Mouse (Mus musculus) G1E (cell line): Measurements from ENCODE around the gene Capg. TPM values are rescaled to one million over a fixed set of nuclear protein-coding genes. Genes with fewer than 3 reads are reported as not detected.

Source experiments
- ATAC-seq: 2 replicates; pipeline ENCODE4 v1.8.0; 2016; ENCODE audit warnings: mild to moderate bottlenecking; ENCODE audit not compliant: insufficient number of reproducible peaks, poor library complexity, low FRiP score, severe bottlenecking; ENCODE audit errors: extremely low read depth
- DNase-seq: peaks from one replicate; pipeline ENCODE4 v3.0.0; 2012; ENCODE audit warnings: low spot score
- H3K27me3 ChIP-seq: 2 replicates; pipeline ENCODE4 v1.6.1; 2012; ENCODE audit warnings: mild to moderate bottlenecking, low read length, inconsistent platforms; ENCODE audit not compliant: insufficient read depth
- H3K36me3 ChIP-seq: replicated peaks from 2 replicates; pipeline ENCODE3; 2012; ENCODE audit warnings: mild to moderate bottlenecking, inconsistent platforms
- H3K4me1 ChIP-seq: 2 replicates; pipeline ENCODE4 v1.6.1; 2012; ENCODE audit warnings: low read depth, low read length, inconsistent platforms, mixed read lengths; ENCODE audit not compliant: insufficient read depth
- H3K4me3 ChIP-seq: 2 replicates; pipeline ENCODE4 v1.5.1; 2012; ENCODE audit warnings: low read depth, mild to moderate bottlenecking, inconsistent platforms, low read length, moderate library complexity, mixed read lengths
- H3K9me3 ChIP-seq: replicated peaks from 2 replicates; pipeline ENCODE4 v1.6.1; 2012; ENCODE audit warnings: inconsistent platforms
- CTCF ChIP-seq: IDR thresholded peaks from 2 replicates; pipeline ENCODE4 v1.5.1; 2012; ENCODE audit warnings: low read depth, low read length, inconsistent platforms, mixed read lengths
- GATA1 ChIP-seq: IDR thresholded peaks from 2 replicates; pipeline ENCODE4 v1.6.1; 2012; ENCODE audit warnings: borderline replicate concordance, low read length, inconsistent platforms, mixed read lengths
- GATA2 ChIP-seq: IDR thresholded peaks from 2 replicates; pipeline ENCODE4 v1.6.1; 2012; ENCODE audit warnings: low read depth, low read length, inconsistent platforms, borderline replicate concordance
- POLR2AphosphoS5 ChIP-seq: IDR thresholded peaks from 2 replicates; pipeline ENCODE4 v1.6.1; 2012; ENCODE audit warnings: low read depth, low read length, inconsistent platforms; ENCODE audit not compliant: insufficient replicate concordance
- TAL1 ChIP-seq: conservative IDR thresholded peaks from 2 replicates; pipeline ENCODE4 v1.6.1; 2012; ENCODE audit warnings: low read depth, low read length, inconsistent platforms, mixed read lengths
- polyA plus RNA-seq: library from polyadenylated mRNA; stranded (reverse); fragments of >175 nt; gene quantifications from 2 replicates; pipeline ENCODE4 v1.2.3, GENCODE M21; 2012
- total RNA-seq, 2 experiments: library from RNA; stranded (forward) in 1 of 2; stranded (reverse) in 1 of 2; fragments of 200-1000 nt in 1 of 2; fragments of >200 nt in 1 of 2; fragmentation: Nextera tagmentation in 1 of 2; gene quantifications; 2 replicates each; pipeline ENCODE4 v1.2.3; 2014 to 2017

The Capg gene
- total and polyA plus RNA-seq, 3 experiments, result 37.8 to 113 (median 102) TPM

DNA sequence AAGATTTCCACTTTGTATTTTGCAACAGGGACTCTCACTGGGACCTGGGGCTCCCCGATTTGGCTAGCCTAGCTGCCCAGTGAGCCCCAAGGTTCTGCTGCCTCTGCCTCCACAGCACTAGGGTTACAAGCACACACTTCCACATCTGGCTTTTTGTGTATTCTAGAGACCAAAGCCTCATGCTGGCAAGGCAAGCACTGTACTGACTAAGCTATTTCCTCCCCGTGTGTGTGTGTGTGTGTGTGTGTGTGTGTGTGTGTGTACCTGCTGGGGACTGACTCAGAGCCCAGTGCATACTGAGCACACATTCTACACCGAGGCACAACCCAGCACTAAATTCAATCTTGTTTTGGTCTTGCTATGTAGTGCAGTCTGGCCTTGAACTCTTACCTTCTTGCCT, 42.5 kb downstream of the Capg start:
- ATAC-seq, result no peak
- Histone ChIP-seq H3K4me1 (no peaks in the 10 kb centered on the region), H3K9me3 (no peaks in the 10 kb centered on the region), H3K36me3 (peaks cover 42% of the 10 kb centered on the region), H3K27me3 (no peaks in the 10 kb centered on the region), H3K4me3 (no peak overlapping the region)
- no peak for DNase-seq
- TF ChIP-seq GATA2, result no peak
- TF ChIP-seq TAL1, result no peak

- Histone ChIP-seq H3K4me1 (no peaks in the 10 kb centered on the region), H3K36me3 (peaks cover 50% of the 10 kb centered on the region), H3K9me3 (no peaks in the 10 kb centered on the region), H3K4me3 (no peak overlapping the region), H3K27me3 (no peaks in the 10 kb centered on the region)
- ATAC-seq (no peak), DNase-seq (no peak)
- TF ChIP-seq GATA2 (no peak), CTCF (no peak), POLR2AphosphoS5 (no peak), TAL1 (no peak), GATA1 (no peak)
These were observed 44.1 kb downstream of the Capg start for GRCm38 (mm10) chr6:72588307-72588706.

DNA sequence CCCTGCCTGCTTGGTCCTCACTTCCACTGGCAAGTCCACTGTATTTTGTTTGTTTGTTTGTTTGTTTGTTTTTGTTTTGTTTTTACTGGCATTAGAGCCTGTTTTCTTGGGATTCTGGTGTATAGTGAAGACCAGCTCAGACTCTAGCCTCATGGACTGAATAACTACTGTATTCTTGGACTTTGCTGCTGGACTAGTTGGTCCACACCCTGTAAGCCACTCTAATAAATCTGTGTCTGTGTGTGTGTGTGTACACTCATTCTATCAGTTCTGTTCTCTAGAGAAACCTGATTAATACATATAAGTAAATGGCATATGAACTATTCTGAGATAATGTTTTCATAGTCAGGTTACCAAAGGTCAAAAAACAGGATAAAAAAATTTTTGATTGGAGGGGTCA, 45.9 kb downstream of the Capg start:
- TF ChIP-seq CTCF (no peak), TAL1 (no peak), POLR2AphosphoS5 (no peak), GATA1 (no peak), GATA2 (no peak)
- H3K4me1 ChIP-seq, result no peaks in the 10 kb centered on the region
- H3K9me3 ChIP-seq, result no peaks in the 10 kb centered on the region
- H3K27me3 ChIP-seq, result no peaks in the 10 kb centered on the region
- no peak overlapping the region for H3K4me3 ChIP-seq
- ATAC-seq, result no peak
- H3K36me3 ChIP-seq, result peaks cover 57% of the 10 kb centered on the region
- DNase-seq, result no peak

- DNase-seq (no peak), ATAC-seq (no peak)
- no peaks in the 10 kb centered on the region for H3K27me3 ChIP-seq
- TF ChIP-seq GATA2, result no peak
- no peak for TF ChIP-seq TAL1
- TF ChIP-seq GATA1, result no peak
- no peak for TF ChIP-seq POLR2AphosphoS5
- no peak for TF ChIP-seq CTCF
- peaks cover 43% of the 10 kb centered on the region for H3K36me3 ChIP-seq
- peaks cover 18% of the 10 kb centered on the region for H3K4me1 ChIP-seq
- no peak overlapping the region for H3K4me3 ChIP-seq
- H3K9me3 ChIP-seq, result no peaks in the 10 kb centered on the region
These were observed 49.0 kb downstream of the Capg start for GRCm38 (mm10) chr6:72593011-72593803.

GRCm38 (mm10) chr6:72593914-72594313, 49.7 kb downstream of the Capg start:
- TF ChIP-seq GATA2, result no peak
- Histone ChIP-seq H3K27me3 (no peaks in the 10 kb centered on the region), H3K9me3 (no peaks in the 10 kb centered on the region), H3K36me3 (peaks cover 40% of the 10 kb centered on the region), H3K4me1 (peaks cover 20% of the 10 kb centered on the region), H3K4me3 (no peak overlapping the region)
- ATAC-seq, result no peak
- DNase-seq, result no peak

DNA sequence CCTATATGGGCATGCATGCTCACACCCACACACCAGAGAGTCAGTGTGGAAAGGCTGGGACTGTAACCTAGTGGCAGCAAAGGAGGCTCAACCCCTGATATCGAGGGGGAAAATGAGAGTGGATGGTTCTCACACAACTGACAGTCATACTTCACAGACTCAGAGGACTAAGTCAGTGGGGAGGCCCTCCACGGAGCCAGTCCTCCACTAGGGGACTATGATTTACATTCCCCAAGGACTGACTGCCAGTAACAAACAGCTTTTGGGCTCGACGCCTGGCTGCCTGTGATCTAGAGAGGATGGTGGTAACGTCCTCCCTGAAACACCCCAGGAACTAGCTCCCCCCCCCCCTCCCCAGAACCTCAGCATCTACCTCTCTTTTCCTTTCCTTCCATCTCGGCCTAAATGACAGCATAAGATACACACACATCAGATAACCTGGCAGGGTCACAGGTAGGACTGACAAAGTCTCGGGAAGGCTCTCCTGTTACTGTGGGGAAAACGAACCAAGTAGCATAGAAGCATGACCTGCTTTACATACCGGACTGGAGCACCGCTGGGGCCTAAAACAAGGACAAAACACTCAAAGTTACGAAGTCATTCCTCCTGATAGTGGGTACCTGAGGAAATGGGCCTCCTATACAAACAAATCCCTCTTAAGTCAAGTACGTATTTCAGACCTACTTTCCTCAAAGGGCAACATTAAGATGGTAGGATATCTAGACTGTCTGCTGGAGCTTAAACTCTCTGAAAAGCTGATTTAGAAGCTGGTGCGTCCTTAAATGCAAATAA, 53.1 kb downstream of the Capg start:
- no peak for DNase-seq

More for the DNA sequence above, 53.1 kb downstream of the Capg start:
- TF ChIP-seq GATA2 (no peak), TAL1 (no peak), GATA1 (no peak), POLR2AphosphoS5 (no peak), CTCF (no peak)
- peaks cover 45% of the 10 kb centered on the region for H3K4me1 ChIP-seq
- no peak for ATAC-seq
- no peaks in the 10 kb centered on the region for H3K27me3 ChIP-seq
- peak overlapping the region; percentile 81 for H3K4me3 ChIP-seq
- H3K9me3 ChIP-seq, result no peaks in the 10 kb centered on the region
- peaks cover 57% of the 10 kb centered on the region for H3K36me3 ChIP-seq
